Mouse (Mus musculus) stomach, embryonic 16.5 days (tissue): ENCODE data around the gene Krt13. TPM values are rescaled to one million over a fixed set of nuclear protein-coding genes. Genes with fewer than 3 reads are reported as not detected.

Source experiments
- ATAC-seq: fragments of 200-750 bp; cut with Nextera tagmentation; 2 replicates; pipeline ENCODE4 v1.8.0; 2017; ENCODE audit warnings: moderate number of reproducible peaks, moderate TSS enrichment; ENCODE audit not compliant: insufficient read depth, low FRiP score
- H3K27ac ChIP-seq: fragments of 300-500 bp; sonication (generic); 2 replicates; pipeline ENCODE4 v1.5.1; 2014; ENCODE audit warnings: low read length
- H3K27me3 ChIP-seq: fragments of 300-500 bp; sonication (generic); 2 replicates; pipeline ENCODE4 v1.6.1; 2014; ENCODE audit warnings: low read length, control low read depth, mixed read lengths; ENCODE audit not compliant: control insufficient read depth, insufficient read depth
- H3K36me3 ChIP-seq: fragments of 300-500 bp; sonication (generic); 2 replicates; pipeline ENCODE4 v1.6.1; 2014; ENCODE audit warnings: low read length; ENCODE audit not compliant: control insufficient read depth, insufficient read depth
- H3K4me1 ChIP-seq: fragments of 300-500 bp; sonication (generic); 2 replicates; pipeline ENCODE4 v1.6.1; 2014; ENCODE audit warnings: low read length, control low read depth, mixed read lengths; ENCODE audit not compliant: control insufficient read depth, insufficient read depth
- H3K4me2 ChIP-seq: fragments of 300-500 bp; sonication (generic); 2 replicates; pipeline ENCODE4 v1.6.1; 2014; ENCODE audit warnings: low read depth, low read length, mixed read lengths
- H3K4me3 ChIP-seq: fragments of 300-500 bp; sonication (generic); replicated peaks from 2 replicates; pipeline ENCODE4 v1.5.1; 2014; ENCODE audit warnings: mild to moderate bottlenecking, low read length
- H3K9ac ChIP-seq: fragments of 300-500 bp; sonication (generic); 2 replicates; pipeline ENCODE4 v1.6.1; 2014; ENCODE audit warnings: low read length
- H3K9me3 ChIP-seq: fragments of 300-500 bp; sonication (generic); replicated peaks from 2 replicates; pipeline ENCODE4 v1.6.1; 2016; ENCODE audit warnings: low read length, control low read depth; ENCODE audit not compliant: control insufficient read depth
- WGBS: fragments of 180-500 bp; shearing (Covaris S2); extraction: QIAGEN DNeasy Blood & Tissue Kit; methylation state at CpG from one replicate; pipeline ENCODE4 v1.1.7; 2014; 5-methylcytosine and 5-hydroxymethylcytosine counted together
- polyA plus RNA-seq: library from polyadenylated mRNA; unstranded; fragments of >200 nt; fragmentation: Nextera tagmentation; extraction: Ambion mirVana; gene quantifications from 2 replicates; pipeline ENCODE4 v1.2.1, GENCODE M21; 2015

Gene Krt13
- polyA plus RNA-seq, 1 experiment from 2014 or later = 1,856 TPM

GRCm38 (mm10) chr11:100124901-100125300 is 3.5 kb upstream of the Krt13 start:
- no peak for ATAC-seq

DNA sequence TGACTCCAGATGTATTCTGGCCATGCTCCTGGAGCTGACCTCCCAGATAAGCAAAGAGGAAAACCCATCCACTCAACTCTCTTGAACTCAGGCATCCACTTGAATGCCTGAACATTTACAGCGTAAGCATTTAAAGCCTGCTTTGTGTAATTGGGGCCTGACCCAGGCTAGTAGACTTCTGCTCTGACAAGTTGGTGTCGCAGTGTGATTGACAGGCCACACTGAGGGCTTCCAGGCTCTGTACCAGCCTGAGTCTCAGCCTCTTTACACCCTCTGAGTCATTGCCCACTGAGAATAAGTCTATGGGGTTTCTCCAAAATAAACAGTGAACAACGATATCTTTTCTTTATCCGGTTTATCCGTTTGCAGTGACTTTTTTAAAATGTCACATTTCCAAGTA is 1.0 kb downstream of the Krt13 start:
- H3K27me3 ChIP-seq = no peaks in the 10 kb centered on the region
- H3K9me3 ChIP-seq = no peaks in the 10 kb centered on the region
- no peaks in the 10 kb centered on the region for H3K4me1 ChIP-seq
- WGBS = 70% methylated on average over 5 of the region's 5 CpGs
- H3K4me3 ChIP-seq = peak overlapping the region; percentile 21
- H3K36me3 ChIP-seq = no peaks in the 10 kb centered on the region
- peak overlapping the region; percentile 31; the same call in 1 of the 2 replicates for H3K9ac ChIP-seq
- H3K4me2 ChIP-seq = no peak overlapping the region
- ATAC-seq = no peak
- H3K27ac ChIP-seq = peak overlapping the region; percentile 29; the same call in 1 of the 2 replicates

More at GRCm38 (mm10) chr11:100124901-100125300, 3.5 kb upstream of the Krt13 start:
- Histone ChIP-seq H3K4me1 (no peaks in the 10 kb centered on the region), H3K9me3 (no peaks in the 10 kb centered on the region), H3K4me2 (no peak overlapping the region), H3K36me3 (no peaks in the 10 kb centered on the region), H3K4me3 (no peak overlapping the region), H3K9ac (no peak overlapping the region), H3K27ac (no peak overlapping the region), H3K27me3 (no peaks in the 10 kb centered on the region)
- 63% methylated on average over 7 of the region's 7 CpGs for WGBS

DNA sequence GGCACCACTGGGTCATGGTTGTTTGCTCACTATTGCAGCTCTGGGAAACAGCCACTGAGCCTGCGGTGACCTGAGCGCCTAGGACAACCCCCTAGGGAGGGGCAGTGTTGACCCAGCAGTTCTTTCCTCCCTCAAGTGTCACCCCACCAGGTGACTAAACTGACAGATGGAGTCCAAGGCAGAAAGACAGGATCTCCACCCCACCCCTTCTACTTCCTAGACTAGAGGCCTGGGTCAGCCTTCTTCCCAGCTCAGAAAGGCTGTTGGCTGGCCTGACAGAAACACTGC is 7.7 kb downstream of the Krt13 start:
- H3K4me2 ChIP-seq = no peak overlapping the region
- H3K27ac ChIP-seq = peak overlapping the region; percentile 73
- no peaks in the 10 kb centered on the region for H3K36me3 ChIP-seq
- ATAC-seq = peak; percentile 89
- 54% methylated on average over 2 of the region's 2 CpGs for WGBS
- H3K4me3 ChIP-seq = no peak overlapping the region
- no peak overlapping the region for H3K9ac ChIP-seq
- no peaks in the 10 kb centered on the region for H3K9me3 ChIP-seq
- H3K27me3 ChIP-seq = no peaks in the 10 kb centered on the region
- H3K4me1 ChIP-seq = no peaks in the 10 kb centered on the region

DNA sequence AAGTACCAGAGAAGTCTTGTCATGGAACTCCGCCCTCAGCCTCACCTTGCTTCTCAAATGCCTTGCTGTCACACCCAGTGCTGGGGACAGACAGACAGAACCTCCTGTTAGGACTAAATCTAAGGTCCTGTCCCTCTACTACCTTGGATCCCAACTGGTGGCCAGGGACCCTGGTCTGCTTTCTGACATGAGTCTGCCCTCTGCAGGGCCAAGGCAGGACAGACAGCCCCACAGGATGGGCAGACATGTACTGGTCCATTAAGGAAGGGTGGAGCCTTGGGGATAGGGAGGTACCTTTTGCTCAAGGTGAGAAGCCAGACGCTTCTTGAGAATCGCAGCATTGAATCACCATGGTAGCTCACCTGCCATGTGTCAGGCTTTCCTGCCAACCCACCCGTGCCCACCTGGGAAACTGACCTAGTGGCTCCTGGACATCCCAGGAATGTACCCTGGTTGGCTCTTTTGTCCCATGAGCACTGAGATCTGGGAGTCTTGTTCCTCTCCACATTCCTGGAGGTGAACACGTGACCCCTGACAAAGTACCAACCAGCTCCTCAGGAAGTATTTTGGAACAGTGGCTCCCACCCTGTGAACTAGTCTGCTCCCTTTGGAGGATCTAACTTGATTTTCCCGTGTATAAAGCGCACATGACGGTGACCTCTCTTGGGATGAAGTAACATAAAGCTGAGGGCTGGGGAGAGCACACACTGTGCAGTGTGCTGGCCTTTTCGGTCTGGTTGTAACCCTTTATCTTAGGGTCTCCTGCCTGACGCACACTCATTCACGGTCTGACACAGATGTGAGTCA is 8.2 kb downstream of the Krt13 start:
- ATAC-seq = peak; percentile 35; the same call in 1 of the 2 replicates
- peak overlapping the region; percentile 73 for H3K27ac ChIP-seq
- WGBS = 64% methylated on average over 11 of the region's 11 CpGs

GRCm38 (mm10) chr11:100105576-100106122 is 15.7 kb downstream of the Krt13 start, which contains the start of gene Krt36:
TSS of gene Krt36 (minus strand) at chr11:100105626.
- Histone ChIP-seq H3K4me1 (no peaks in the 10 kb centered on the region), H3K9ac (no peak within 1 kb of the TSS), H3K4me2 (no peak within 1 kb of the TSS), H3K9me3 (no peaks in the 10 kb centered on the region), H3K4me3 (no peak within 1 kb of the TSS), H3K27me3 (no peaks in the 10 kb centered on the region), H3K27ac (no peak within 1 kb of the TSS), H3K36me3 (no peaks in the 10 kb centered on the region)
- ATAC-seq = no peak
- WGBS = 82% methylated on average over 6 of the region's 6 CpGs

More for the DNA sequence above, 8.2 kb downstream of the Krt13 start:
- H3K9ac ChIP-seq = no peak overlapping the region
- no peak overlapping the region for H3K4me3 ChIP-seq
- no peak overlapping the region for H3K4me2 ChIP-seq
- H3K4me1 ChIP-seq = no peaks in the 10 kb centered on the region
- no peaks in the 10 kb centered on the region for H3K36me3 ChIP-seq
- H3K27me3 ChIP-seq = no peaks in the 10 kb centered on the region
- no peaks in the 10 kb centered on the region for H3K9me3 ChIP-seq

DNA sequence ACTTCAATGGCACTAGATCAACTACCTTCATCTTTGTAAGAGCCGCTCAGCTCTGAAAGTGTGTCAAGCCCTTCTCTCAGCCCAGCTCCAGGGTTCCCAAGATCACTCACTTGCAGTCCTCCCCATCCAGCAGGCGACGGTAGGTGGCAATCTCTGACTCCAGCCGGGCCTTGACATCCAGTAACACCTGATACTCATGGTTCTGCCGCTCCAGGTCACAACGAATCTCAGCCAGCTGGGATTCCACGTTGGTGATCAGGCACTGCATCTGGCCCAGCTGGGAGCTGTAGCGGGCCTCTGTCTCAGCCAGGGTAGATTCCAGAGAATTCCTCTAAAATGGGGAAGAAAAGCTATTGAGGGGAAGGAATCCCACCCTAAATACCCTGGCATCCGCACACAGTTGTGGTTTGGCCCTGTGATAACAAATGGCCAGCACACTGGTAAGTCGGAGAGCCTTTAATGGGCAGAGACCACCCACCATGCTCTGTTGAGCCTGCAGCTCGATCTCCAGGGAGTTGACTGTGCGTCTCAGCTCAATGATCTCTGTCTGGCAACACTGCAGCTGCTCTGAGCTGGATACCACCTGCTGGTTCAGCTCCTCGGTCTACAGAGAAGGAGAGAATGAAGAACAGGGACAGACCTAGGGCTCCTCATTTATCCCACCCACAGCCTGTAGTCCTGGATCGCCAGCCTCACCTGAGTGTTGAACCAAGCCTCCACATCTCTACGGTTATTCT is 18.5 kb downstream of the Krt13 start:
- Histone ChIP-seq H3K27ac (no peak overlapping the region; the same call in 1 of the 2 replicates), H3K4me1 (peaks cover 3% of the 10 kb centered on the region; the same call in 1 of the 2 replicates), H3K4me3 (no peak overlapping the region), H3K27me3 (no peaks in the 10 kb centered on the region), H3K9ac (no peak overlapping the region), H3K4me2 (no peak overlapping the region), H3K9me3 (no peaks in the 10 kb centered on the region), H3K36me3 (no peaks in the 10 kb centered on the region)
- WGBS = 61% methylated on average over 15 of the region's 15 CpGs
- ATAC-seq = no peak

DNA sequence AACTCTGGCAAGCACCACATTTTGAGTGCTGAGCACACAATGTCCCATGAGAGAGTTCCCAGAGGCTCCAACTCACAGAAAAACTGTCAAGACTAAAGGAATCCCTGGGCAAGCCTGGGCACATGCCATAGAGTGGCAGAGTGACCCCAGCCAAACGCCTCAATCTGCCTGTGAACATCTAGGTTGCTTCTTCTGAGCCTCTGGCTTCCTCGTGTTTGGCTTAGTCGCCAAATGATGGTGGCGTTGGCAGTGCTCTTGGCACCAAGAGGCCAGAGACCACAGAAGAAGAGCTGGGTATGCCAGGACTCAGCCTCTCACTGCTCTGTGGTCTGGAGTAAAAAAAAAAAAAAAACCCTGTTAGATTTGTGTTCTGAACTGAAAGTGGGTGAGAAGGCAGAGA is 21.0 kb downstream of the Krt13 start:
- peaks cover 5% of the 10 kb centered on the region; the same call in 1 of the 2 replicates for H3K4me1 ChIP-seq
- H3K36me3 ChIP-seq = no peaks in the 10 kb centered on the region
- no peaks in the 10 kb centered on the region for H3K9me3 ChIP-seq
- H3K9ac ChIP-seq = no peak overlapping the region
- no peak overlapping the region for H3K4me3 ChIP-seq
- peak overlapping the region; percentile 31 for H3K27ac ChIP-seq
- 80% methylated on average over 4 of the region's 4 CpGs for WGBS
- ATAC-seq = no peak
- no peaks in the 10 kb centered on the region for H3K27me3 ChIP-seq
- no peak overlapping the region for H3K4me2 ChIP-seq

DNA sequence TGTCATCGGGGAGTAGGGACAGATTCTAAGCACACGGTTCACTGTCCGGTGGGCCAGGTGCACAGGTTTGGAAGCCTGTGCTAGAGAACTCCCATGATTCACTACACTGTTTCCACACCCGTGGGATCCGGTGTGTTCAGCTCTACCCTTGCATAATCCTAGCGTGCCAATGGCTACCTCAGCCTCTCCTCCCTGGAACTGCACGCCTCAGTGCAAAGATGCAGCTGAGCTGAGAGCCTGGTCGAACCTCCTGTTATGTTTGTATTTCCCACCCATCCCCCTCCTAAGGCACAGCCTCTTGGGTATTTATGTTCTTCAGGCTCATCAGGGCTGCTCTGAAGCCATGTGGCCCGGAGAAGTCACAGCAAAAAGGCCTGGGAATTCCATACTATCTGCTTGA is 23.5 kb downstream of the Krt13 start:
- peak overlapping the region; percentile 38 for H3K27ac ChIP-seq

GRCm38 (mm10) chr11:100096141-100096540 is 25.2 kb downstream of the Krt13 start, which contains the start of gene Krt35:
TSS of gene Krt35 (minus strand) at chr11:100096241.
- Histone ChIP-seq H3K4me3 (no peak within 1 kb of the TSS), H3K4me2 (no peak within 1 kb of the TSS), H3K27ac (no peak within 1 kb of the TSS; the same call in 1 of the 2 replicates), H3K4me1 (peaks cover 5% of the 10 kb centered on the region; the same call in 1 of the 2 replicates), H3K27me3 (no peaks in the 10 kb centered on the region), H3K9ac (no peak within 1 kb of the TSS), H3K36me3 (no peaks in the 10 kb centered on the region), H3K9me3 (no peaks in the 10 kb centered on the region)
- 88% methylated on average over 9 of the region's 9 CpGs for WGBS
- no peak for ATAC-seq

More for the DNA sequence above, 23.5 kb downstream of the Krt13 start:
- Histone ChIP-seq H3K4me2 (no peak overlapping the region), H3K9me3 (no peaks in the 10 kb centered on the region), H3K4me3 (no peak overlapping the region), H3K9ac (no peak overlapping the region), H3K27me3 (no peaks in the 10 kb centered on the region), H3K36me3 (no peaks in the 10 kb centered on the region), H3K4me1 (peaks cover 5% of the 10 kb centered on the region; the same call in 1 of the 2 replicates)
- 55% methylated on average over 9 of the region's 9 CpGs for WGBS
- peak; percentile 12; the same call in 1 of the 2 replicates for ATAC-seq
